Mouse (Mus musculus): ENCODE measurements around the gene Myl6b.

Gene Myl6b

GRCm38 (mm10) chr10:128451014-128451413, 47.5 kb downstream of the Myl6b start:
- no peak for DNase-seq (ENCODE audit: extremely low read depth, low read depth)

- peak; percentile 41 for DNase-seq (ENCODE audit: extremely low read depth, low read depth)
Observed at GRCm38 (mm10) chr10:128445407-128445806, 53.1 kb downstream of the Myl6b start.

DNA sequence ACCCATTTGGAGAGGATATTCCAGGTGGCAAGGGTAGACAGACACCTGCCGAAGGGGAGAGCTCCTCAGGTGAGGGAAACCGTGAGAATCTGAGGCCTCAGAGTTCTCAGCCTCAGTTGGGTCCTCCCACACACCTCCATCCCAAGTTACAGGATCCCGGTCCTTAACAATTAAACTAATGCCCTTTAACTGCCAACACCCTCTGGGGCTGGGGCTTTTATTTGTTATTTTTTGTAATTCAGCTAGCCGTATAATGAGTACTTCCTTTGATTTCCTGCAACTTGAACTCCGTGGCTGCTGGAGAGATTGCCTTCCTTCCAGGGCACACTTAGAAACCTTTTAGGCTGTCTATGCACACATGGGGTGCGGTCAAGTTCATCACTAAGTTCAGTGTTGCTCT, 54.1 kb downstream of the Myl6b start:
- no peak for DNase-seq (ENCODE audit: extremely low read depth, low read depth)
